17 mouse cellular contexts compared by ENCODE assay signal in the genomic region with DNA sequence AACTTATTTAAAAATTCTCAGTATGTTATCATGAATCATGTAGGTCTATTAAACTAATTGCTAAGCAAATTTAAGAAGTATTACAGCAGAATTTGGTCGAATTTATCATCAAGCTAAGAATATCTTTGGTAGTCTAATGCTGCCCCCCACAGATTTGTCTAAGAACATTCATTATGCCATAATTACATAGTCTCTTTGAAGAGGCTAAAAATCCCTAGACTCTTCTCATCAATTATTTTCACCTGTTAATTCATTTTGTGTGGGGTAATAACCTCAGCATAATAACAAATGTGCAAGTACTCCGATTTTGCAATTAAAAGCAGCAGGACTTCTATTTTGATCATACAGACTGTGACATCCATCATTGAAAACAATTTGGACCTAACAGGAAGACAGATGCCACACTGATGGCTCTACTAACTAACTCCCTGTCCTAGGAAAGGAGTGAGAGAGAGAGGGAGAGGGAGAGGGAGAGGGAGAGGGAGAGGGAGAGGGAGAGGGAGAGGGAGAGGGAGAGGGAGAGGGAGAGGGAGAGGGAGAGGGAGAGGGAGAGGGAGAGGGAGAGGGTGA.
DNase-seq lines count a peak whose midpoint lies in the region; ATAC-seq and TF ChIP-seq lines count a peak whose summit lies in the region.
"Had no signal": no experiment of that assay in that cellular context is flagged by ENCODE, and none has a peak within 500 bp of the region (broad histone marks: within the 10 kb centered on the region; RNA-seq: fewer than 3 reads in every experiment).

No protein-coding gene starts in this region.

- no peak for ATAC-seq in embryonic facial prominence, embryonic 14.5 days (ENCODE audit: low read depth)
- no peak for ATAC-seq in lung, embryonic 14.5 days (ENCODE audit: insufficient read depth)
- peak; percentile 53; the same call in 1 of the 2 replicates for ATAC-seq in forebrain, postnatal 0 days
- ATAC-seq in stomach, postnatal 0 days (ENCODE audit: low FRiP score, low TSS enrichment), result no peak
- ATAC-seq: lung, postnatal 0 days had no signal

- DNase-seq in embryonic facial prominence, embryonic 14.5 days (ENCODE audit: low spot score), result peak; percentile 7
- no peak for DNase-seq in embryonic facial prominence, embryonic 10.5 days (ENCODE audit: low spot score)
- DNase-seq in lung, embryonic 14.5 days, result peak; percentile 5
- no peak for DNase-seq in lung, postnatal 14 days
- peak; percentile 34 for DNase-seq in forebrain, postnatal 0 days
- DNase-seq in stomach, postnatal 0 days (ENCODE audit: low spot score), result no peak
- no peak for DNase-seq in urinary bladder, postnatal 10 days (ENCODE audit: low spot score)
- DNase-seq in adrenal gland, adult 18-20 months (ENCODE audit: low spot score in 2 of 2), result no peak
- DNase-seq: adrenal gland, adult 2 months; cerebellum, postnatal 10 days; heart, adult 18-20 months; kidney, adult 8-10 months; liver, embryonic 13.5 days; right cerebral cortex, postnatal 25 days had no signal

- TF ChIP-seq EP300 in stomach, postnatal 0 days (optimal IDR thresholded peaks at IDR 0.05), result no peak

- H3K27ac ChIP-seq in embryonic facial prominence, embryonic 14.5 days (replicated peaks; ENCODE audit: low read depth, low read length), result no peak overlapping the region
- no peak overlapping the region for H3K27ac ChIP-seq in embryonic facial prominence, embryonic 10.5 days (replicated peaks)
- no peak overlapping the region for H3K27ac ChIP-seq in lung, embryonic 14.5 days (ENCODE audit: low read depth)
- no peak overlapping the region for H3K27ac ChIP-seq in forebrain, postnatal 0 days (ENCODE audit: low read depth, low read length)
- no peak overlapping the region for H3K27ac ChIP-seq in stomach, postnatal 0 days (replicated peaks)
- H3K27ac ChIP-seq: liver, embryonic 13.5 days had no signal

- no peaks in the 10 kb centered on the region for H3K36me3 ChIP-seq in embryonic facial prominence, embryonic 14.5 days (ENCODE audit: control insufficient read depth, insufficient read depth, low read length)
- no peaks in the 10 kb centered on the region for H3K36me3 ChIP-seq in embryonic facial prominence, embryonic 10.5 days (replicated peaks)
- H3K36me3 ChIP-seq in lung, embryonic 14.5 days (ENCODE audit: insufficient read depth), result no peaks in the 10 kb centered on the region
- H3K36me3 ChIP-seq in forebrain, postnatal 0 days (ENCODE audit: insufficient read depth), result no peaks in the 10 kb centered on the region
- no peaks in the 10 kb centered on the region for H3K36me3 ChIP-seq in stomach, postnatal 0 days (ENCODE audit: control insufficient read depth, insufficient read depth, low read length)
- H3K36me3 ChIP-seq: liver, embryonic 13.5 days had no signal

- H3K4me3 ChIP-seq in embryonic facial prominence, embryonic 14.5 days (ENCODE audit: low read depth, low read length), result no peak overlapping the region
- no peak overlapping the region for H3K4me3 ChIP-seq in embryonic facial prominence, embryonic 10.5 days
- H3K4me3 ChIP-seq in lung, embryonic 14.5 days (ENCODE audit: low read depth, low read length), result no peak overlapping the region
- no peak overlapping the region for H3K4me3 ChIP-seq in forebrain, postnatal 0 days (ENCODE audit: low read depth, low read length)
- no peak overlapping the region for H3K4me3 ChIP-seq in stomach, postnatal 0 days (ENCODE audit: low read depth, low read length)
- H3K4me3 ChIP-seq: erythroblast, embryonic 14.5 days; liver, embryonic 13.5 days; megakaryocyte, embryonic 14.5 days had no signal

- H3K27me3 ChIP-seq in embryonic facial prominence, embryonic 14.5 days (replicated peaks; ENCODE audit: control insufficient read depth, insufficient read depth, low read length), result no peaks in the 10 kb centered on the region
- no peaks in the 10 kb centered on the region for H3K27me3 ChIP-seq in embryonic facial prominence, embryonic 10.5 days (replicated peaks; ENCODE audit: low read depth, poor library complexity, severe bottlenecking)
- H3K27me3 ChIP-seq in lung, embryonic 14.5 days (ENCODE audit: insufficient read depth, low read length), result no peaks in the 10 kb centered on the region
- H3K27me3 ChIP-seq in forebrain, postnatal 0 days (ENCODE audit: insufficient read depth, low read length), result no peaks in the 10 kb centered on the region
- no peaks in the 10 kb centered on the region for H3K27me3 ChIP-seq in stomach, postnatal 0 days (ENCODE audit: control insufficient read depth, insufficient read depth, low read length)
- H3K27me3 ChIP-seq: liver, embryonic 13.5 days; megakaryocyte, embryonic 14.5 days had no signal

- no peaks in the 10 kb centered on the region for H3K9me3 ChIP-seq in embryonic facial prominence, embryonic 14.5 days (ENCODE audit: control insufficient read depth, low read length)
- H3K9me3 ChIP-seq in embryonic facial prominence, embryonic 10.5 days, result no peaks in the 10 kb centered on the region
- no peaks in the 10 kb centered on the region for H3K9me3 ChIP-seq in lung, embryonic 14.5 days (ENCODE audit: low read depth, low read length)
- no peaks in the 10 kb centered on the region for H3K9me3 ChIP-seq in forebrain, postnatal 0 days (ENCODE audit: low read length)
- H3K9me3 ChIP-seq in stomach, postnatal 0 days (ENCODE audit: control insufficient read depth, low read length), result no peaks in the 10 kb centered on the region
- H3K9me3 ChIP-seq: liver, embryonic 13.5 days; megakaryocyte, embryonic 14.5 days had no signal

- H3K4me1 ChIP-seq in embryonic facial prominence, embryonic 14.5 days (ENCODE audit: control insufficient read depth, insufficient read depth, low read length), result no peaks in the 10 kb centered on the region
- peaks cover 27% of the 10 kb centered on the region for H3K4me1 ChIP-seq in embryonic facial prominence, embryonic 10.5 days
- no peaks in the 10 kb centered on the region for H3K4me1 ChIP-seq in lung, embryonic 14.5 days (ENCODE audit: insufficient read depth)
- H3K4me1 ChIP-seq in forebrain, postnatal 0 days (ENCODE audit: insufficient read depth), result no peaks in the 10 kb centered on the region
- H3K4me1 ChIP-seq in stomach, postnatal 0 days (replicated peaks; ENCODE audit: control insufficient read depth, insufficient read depth), result no peaks in the 10 kb centered on the region
- H3K4me1 ChIP-seq: liver, embryonic 13.5 days; megakaryocyte, embryonic 14.5 days had no signal

- H3K9ac ChIP-seq in embryonic facial prominence, embryonic 14.5 days (ENCODE audit: low read depth, low read length), result no peak overlapping the region
- no peak overlapping the region for H3K9ac ChIP-seq in lung, embryonic 14.5 days
- H3K9ac ChIP-seq in forebrain, postnatal 0 days, result no peak overlapping the region
- no peak overlapping the region for H3K9ac ChIP-seq in stomach, postnatal 0 days (ENCODE audit: low read length)
- H3K9ac ChIP-seq: liver, embryonic 13.5 days had no signal

- no peak overlapping the region for H3K4me2 ChIP-seq in embryonic facial prominence, embryonic 14.5 days (ENCODE audit: low read depth, low read length)
- no peak overlapping the region for H3K4me2 ChIP-seq in lung, embryonic 14.5 days
- no peak overlapping the region for H3K4me2 ChIP-seq in forebrain, postnatal 0 days (ENCODE audit: low read depth)
- no peak overlapping the region for H3K4me2 ChIP-seq in stomach, postnatal 0 days (replicated peaks; ENCODE audit: low read depth)
- H3K4me2 ChIP-seq: liver, embryonic 13.5 days had no signal

- WGBS in embryonic facial prominence, embryonic 14.5 days, result 39% methylated on average over 2 of the region's 2 CpGs
- 62% methylated on average over 2 of the region's 2 CpGs for WGBS in embryonic facial prominence, embryonic 10.5 days
- 49% methylated on average over 2 of the region's 2 CpGs for WGBS in lung, embryonic 14.5 days
- WGBS in forebrain, postnatal 0 days, result 23% methylated on average over 2 of the region's 2 CpGs
- 47% methylated on average over 2 of the region's 2 CpGs for WGBS in stomach, postnatal 0 days

- no peak for TF ChIP-seq CTCF in lung, embryonic 14.5 days (IDR thresholded peaks at IDR 0.05; ENCODE audit: low read depth)
- TF ChIP-seq CTCF in forebrain, postnatal 0 days (IDR thresholded peaks at IDR 0.05; ENCODE audit: low read depth), result no peak
- peak; percentile 9; the same call in 1 of the 2 replicates for TF ChIP-seq CTCF in stomach, postnatal 0 days (IDR thresholded peaks at IDR 0.05; ENCODE audit: low read depth)

Comparison
In these comparisons a context has a peak if more than half of its experiments do, and no peak if none do; other contexts are left out.
1. DNase-seq: peak in embryonic facial prominence, embryonic 14.5 days (single experiment), lung, embryonic 14.5 days (single experiment) and forebrain, postnatal 0 days (single experiment); none in embryonic facial prominence, embryonic 10.5 days (single experiment), lung, postnatal 14 days (single experiment), stomach, postnatal 0 days (single experiment), urinary bladder, postnatal 10 days (single experiment) and adrenal gland, adult 18-20 months (0 of 2).